Mouse (Mus musculus) lung, adult 2 months (tissue): Measurements from ENCODE around the gene Chic2.

Source experiments
- CTCF ChIP-seq: fragments of 200-500 bp; IDR thresholded peaks from 2 replicates; pipeline ENCODE4 v1.5.1; 2011; ENCODE audit warnings: mild to moderate bottlenecking, low read length, control low read depth; ENCODE audit not compliant: insufficient read depth
- POLR2A ChIP-seq: fragments of 200-500 bp; IDR thresholded peaks from 2 replicates; pipeline ENCODE4 v1.6.1; 2011; ENCODE audit warnings: low read depth, mild to moderate bottlenecking, control low read depth, low read length, borderline replicate concordance; ENCODE audit errors: extremely low read depth

- TF ChIP-seq CTCF (no peak), POLR2A (no peak)
Observed at GRCm38 (mm10) chr5:74960306-74960705, 84.3 kb downstream of the Chic2 start.
